Mouse (Mus musculus): ENCODE measurements at regions not wholly inside any gene's neighbourhood (a gene's known extent, or its start where the extent isn't known, plus 50 kb on each side); places are given as distances from the start of the nearest gene placed in this dataset.
"Not testable (repeated sequence)": the region's sequence is repeated elsewhere in the genome, so short reads cannot be mapped to it uniquely, and the experiment has no call there.

- not testable (repeated sequence) for DNase-seq (ENCODE audit: low read depth, low spot score)
Observed at GRCm38 (mm10) chr9:113095421-113095820, 612.6 kb downstream of the Pdcd6ip start.

- DNase-seq (ENCODE audit: low read depth, low spot score), result peak; percentile 4
Observed at GRCm38 (mm10) chr9:113093863-113094390, 614.1 kb downstream of the Pdcd6ip start.

- no peak for DNase-seq (ENCODE audit: low read depth, low spot score)
Observed at GRCm38 (mm10) chr9:113091881-113092280, 616.2 kb downstream of the Pdcd6ip start.

- DNase-seq (ENCODE audit: low read depth, low spot score), result no peak
Observed at GRCm38 (mm10) chr9:113087786-113088185, 620.3 kb downstream of the Pdcd6ip start.

- DNase-seq (ENCODE audit: low read depth, low spot score), result no peak
Observed at GRCm38 (mm10) chr9:113085281-113085810, 622.7 kb downstream of the Pdcd6ip start.

- DNase-seq (ENCODE audit: low read depth, low spot score), result no peak
Observed at GRCm38 (mm10) chr9:113074866-113075265, 633.2 kb downstream of the Pdcd6ip start.

- DNase-seq (ENCODE audit: low read depth, low spot score), result no peak
Observed at GRCm38 (mm10) chr9:113057415-113057814, 650.6 kb downstream of the Pdcd6ip start.

GRCm38 (mm10) chr9:113044556-113045178, 663.4 kb downstream of the Pdcd6ip start:
- DNase-seq (ENCODE audit: low read depth, low spot score), result no peak

- no peak for DNase-seq (ENCODE audit: low read depth, low spot score)
Observed at GRCm38 (mm10) chr9:113040885-113041284, 667.2 kb downstream of the Pdcd6ip start.

GRCm38 (mm10) chr9:113033996-113034395, 674.1 kb downstream of the Pdcd6ip start:
- DNase-seq (ENCODE audit: low read depth, low spot score), result no peak

GRCm38 (mm10) chr9:113029091-113029490, 679.0 kb downstream of the Pdcd6ip start:
- DNase-seq (ENCODE audit: low read depth, low spot score), result no peak

GRCm38 (mm10) chr9:113026904-113027193, 681.2 kb downstream of the Pdcd6ip start:
- DNase-seq (ENCODE audit: low read depth, low spot score), result no peak

GRCm38 (mm10) chr9:113026096-113026903, 681.8 kb downstream of the Pdcd6ip start:
- DNase-seq (ENCODE audit: low read depth, low spot score), result no peak

GRCm38 (mm10) chr9:113021866-113022645, 686.0 kb downstream of the Pdcd6ip start:
- DNase-seq (ENCODE audit: low read depth, low spot score), result no peak

- no peak for DNase-seq (ENCODE audit: low read depth, low spot score)
Observed at GRCm38 (mm10) chr9:113019576-113019975, 688.5 kb downstream of the Pdcd6ip start.

- no peak for DNase-seq (ENCODE audit: low read depth, low spot score)
Observed at GRCm38 (mm10) chr9:113008106-113008505, 700.0 kb downstream of the Pdcd6ip start.

- no peak for DNase-seq (ENCODE audit: low read depth, low spot score)
Observed at GRCm38 (mm10) chr9:112996204-112996603, 711.9 kb downstream of the Pdcd6ip start.

- DNase-seq (ENCODE audit: low read depth, low spot score), result no peak
Observed at GRCm38 (mm10) chr9:112994774-112995173, 713.3 kb downstream of the Pdcd6ip start.

GRCm38 (mm10) chr9:112993627-112994026, 714.4 kb downstream of the Pdcd6ip start:
- DNase-seq (ENCODE audit: low read depth, low spot score), result no peak

GRCm38 (mm10) chr9:112992937-112993336, 715.1 kb downstream of the Pdcd6ip start:
- DNase-seq (ENCODE audit: low read depth, low spot score), result no peak

GRCm38 (mm10) chr9:112983353-112983752, 724.7 kb downstream of the Pdcd6ip start:
- DNase-seq (ENCODE audit: low read depth, low spot score), result no peak

- DNase-seq (ENCODE audit: low read depth, low spot score), result no peak
Observed at GRCm38 (mm10) chr9:112951567-112951966, 715.8 kb upstream of the Arpp21 start.

Data from forelimb bud, embryonic 11.5 days (tissue).